Mouse (Mus musculus): ENCODE data around the gene Islr.

DNA sequence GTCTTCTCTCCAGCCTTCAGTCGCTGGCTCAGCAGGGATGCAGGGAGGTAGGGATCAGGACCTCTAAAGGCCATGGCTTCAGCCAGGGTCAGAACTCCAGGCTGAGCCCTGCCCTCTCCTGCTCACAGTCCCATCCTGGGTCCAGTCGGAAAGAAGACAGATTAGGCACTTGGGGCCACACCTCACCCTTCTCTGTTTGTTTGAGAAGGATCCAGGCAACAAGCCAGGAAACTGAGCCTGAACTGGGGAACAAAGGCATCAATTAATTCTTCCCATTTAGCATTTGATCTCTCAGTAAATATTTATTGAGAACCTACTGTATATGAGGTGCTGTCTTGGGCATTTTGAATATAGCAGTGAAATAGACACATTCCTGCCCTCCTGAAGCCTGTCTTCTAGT lies 85.4 kb downstream of the Islr start, which contains the start of gene Ccdc33:
- TF ChIP-seq CTCF (IDR thresholded peaks at IDR 0.05; ENCODE audit: borderline replicate concordance, insufficient read depth, low read length) (no peak), POLR2A (IDR thresholded peaks at IDR 0.05; ENCODE audit: low read depth, low read length) (no peak)

All from embryonic fibroblast, embryonic 13.5 days (primary cell).